Mouse (Mus musculus) forebrain, embryonic 12.5 days (tissue): ENCODE results near the gene Vps33a. TPM values are rescaled to one million over a fixed set of nuclear protein-coding genes. Genes with fewer than 3 reads are reported as not detected.

Experiments used
- ATAC-seq: fragments of 200-750 bp; cut with Nextera tagmentation; 2 replicates; pipeline ENCODE4 v1.8.0; 2017; ENCODE audit warnings: moderate TSS enrichment; ENCODE audit not compliant: low FRiP score
- H3K27ac ChIP-seq: fragments of 300-500 bp; sonication (generic); 2 replicates; pipeline ENCODE4 v1.5.1; 2016; ENCODE audit warnings: mild to moderate bottlenecking
- H3K27me3 ChIP-seq: fragments of 300-500 bp; sonication (generic); 2 replicates; pipeline ENCODE4 v1.6.1; 2016; ENCODE audit warnings: mild to moderate bottlenecking
- H3K36me3 ChIP-seq: fragments of 300-500 bp; sonication (generic); replicated peaks from 2 replicates; pipeline ENCODE4 v1.6.1; 2016; ENCODE audit warnings: mild to moderate bottlenecking
- H3K4me1 ChIP-seq: fragments of 300-500 bp; sonication (generic); 2 replicates; pipeline ENCODE4 v1.6.1; 2016
- H3K4me2 ChIP-seq: fragments of 300-500 bp; sonication (generic); 2 replicates; pipeline ENCODE4 v1.6.1; 2016; ENCODE audit warnings: mild to moderate bottlenecking, moderate library complexity
- H3K4me3 ChIP-seq: fragments of 300-500 bp; sonication (generic); replicated peaks from 2 replicates; pipeline ENCODE4 v1.5.1; 2016; ENCODE audit warnings: mild to moderate bottlenecking
- H3K9ac ChIP-seq: fragments of 300-500 bp; sonication (generic); 2 replicates; pipeline ENCODE4 v1.6.1; 2016; ENCODE audit warnings: mild to moderate bottlenecking
- H3K9me3 ChIP-seq: fragments of 300-500 bp; sonication (generic); 2 replicates; pipeline ENCODE4 v1.6.1; 2016
- WGBS: fragments of 180-500 bp; shearing (Covaris S2); methylation state at CpG from one replicate; pipeline ENCODE4 v1.1.7; 2016; 5-methylcytosine and 5-hydroxymethylcytosine counted together
- polyA plus RNA-seq: library from polyadenylated mRNA; unstranded; fragments of >200 nt; fragmentation: Nextera tagmentation; extraction: Ambion mirVana; gene quantifications from 2 replicates; pipeline ENCODE4 v1.2.1, GENCODE M21; 2016

Vps33a gene
- polyA plus RNA-seq, 1 experiment from 2014 or later, result 35.8 TPM

GRCm38 (mm10) chr5:123576696-123577095, 3.9 kb upstream of the Vps33a start:
- ATAC-seq, result no peak
- Histone ChIP-seq H3K9me3 (no peaks in the 10 kb centered on the region), H3K36me3 (peaks cover 38% of the 10 kb centered on the region), H3K27ac (no peak overlapping the region), H3K4me3 (no peak overlapping the region), H3K27me3 (no peaks in the 10 kb centered on the region), H3K4me1 (peaks cover 7% of the 10 kb centered on the region), H3K9ac (no peak overlapping the region), H3K4me2 (no peak overlapping the region)
- WGBS, result 89% methylated on average over 3 of the region's 3 CpGs

- no peak overlapping the region for H3K9ac ChIP-seq
- ATAC-seq, result 0 out of 2 replicates have a peak, but pooled peaks have one; percentile 9
- peaks cover 12% of the 10 kb centered on the region for H3K4me1 ChIP-seq
- H3K36me3 ChIP-seq, result peaks cover 23% of the 10 kb centered on the region
- H3K9me3 ChIP-seq, result no peaks in the 10 kb centered on the region
- 67% methylated on average over 8 of the region's 8 CpGs for WGBS
- no peaks in the 10 kb centered on the region for H3K27me3 ChIP-seq
- H3K27ac ChIP-seq, result no peak overlapping the region
- peak overlapping the region; percentile 95; the same call in 1 of the 2 replicates for H3K4me3 ChIP-seq
- peak overlapping the region; percentile 91 for H3K4me2 ChIP-seq
Measured at GRCm38 (mm10) chr5:123573362-123573761, 524 bp upstream of the Vps33a start.

- H3K9me3 ChIP-seq, result no peaks in the 10 kb centered on the region
- no peaks in the 10 kb centered on the region for H3K4me1 ChIP-seq
- H3K27ac ChIP-seq, result no peak overlapping the region
- peaks cover 88% of the 10 kb centered on the region for H3K36me3 ChIP-seq
- 95% methylated on average over 11 of the region's 11 CpGs for WGBS
- no peaks in the 10 kb centered on the region for H3K27me3 ChIP-seq
- H3K4me2 ChIP-seq, result no peak overlapping the region
- H3K4me3 ChIP-seq, result no peak overlapping the region
- H3K9ac ChIP-seq, result no peak overlapping the region
- no peak for ATAC-seq
Measured at GRCm38 (mm10) chr5:123561128-123561527, 11.7 kb downstream of the Vps33a start.

- H3K4me3 ChIP-seq, result no peak overlapping the region
- no peaks in the 10 kb centered on the region for H3K9me3 ChIP-seq
- no peaks in the 10 kb centered on the region for H3K27me3 ChIP-seq
- no peaks in the 10 kb centered on the region for H3K4me1 ChIP-seq
- no peak overlapping the region for H3K27ac ChIP-seq
- no peak overlapping the region for H3K9ac ChIP-seq
- WGBS, result 93% methylated on average over 8 of the region's 8 CpGs
- no peak for ATAC-seq
- H3K4me2 ChIP-seq, result no peak overlapping the region
- peaks cover 82% of the 10 kb centered on the region for H3K36me3 ChIP-seq
Measured at GRCm38 (mm10) chr5:123559588-123559987, 13.2 kb downstream of the Vps33a start.

- no peaks in the 10 kb centered on the region for H3K9me3 ChIP-seq
- WGBS, result 72% methylated on average over 2 of the region's 2 CpGs
- no peak overlapping the region for H3K9ac ChIP-seq
- no peak overlapping the region for H3K27ac ChIP-seq
- no peak overlapping the region for H3K4me2 ChIP-seq
- H3K4me1 ChIP-seq, result no peaks in the 10 kb centered on the region
- no peak overlapping the region for H3K4me3 ChIP-seq
- H3K36me3 ChIP-seq, result peaks cover 55% of the 10 kb centered on the region
- H3K27me3 ChIP-seq, result no peaks in the 10 kb centered on the region
- ATAC-seq, result no peak
Measured at GRCm38 (mm10) chr5:123556451-123556850, 16.4 kb downstream of the Vps33a start.

GRCm38 (mm10) chr5:123555693-123556092, 17.1 kb downstream of the Vps33a start:
- Histone ChIP-seq H3K9ac (no peak overlapping the region), H3K4me3 (no peak overlapping the region), H3K4me1 (no peaks in the 10 kb centered on the region), H3K36me3 (peaks cover 48% of the 10 kb centered on the region), H3K27ac (no peak overlapping the region), H3K27me3 (no peaks in the 10 kb centered on the region), H3K9me3 (no peaks in the 10 kb centered on the region), H3K4me2 (no peak overlapping the region)
- WGBS, result 90% methylated on average over 7 of the region's 7 CpGs
- no peak for ATAC-seq

- WGBS, result 92% methylated on average over 10 of the region's 10 CpGs
- Histone ChIP-seq H3K27me3 (no peaks in the 10 kb centered on the region), H3K4me2 (no peak overlapping the region), H3K27ac (no peak overlapping the region), H3K4me3 (no peak overlapping the region), H3K9me3 (no peaks in the 10 kb centered on the region), H3K9ac (no peak overlapping the region), H3K4me1 (no peaks in the 10 kb centered on the region), H3K36me3 (peaks cover 82% of the 10 kb centered on the region)
- no peak for ATAC-seq
Measured at GRCm38 (mm10) chr5:123533801-123534200, 39.0 kb downstream of the Vps33a start.

DNA sequence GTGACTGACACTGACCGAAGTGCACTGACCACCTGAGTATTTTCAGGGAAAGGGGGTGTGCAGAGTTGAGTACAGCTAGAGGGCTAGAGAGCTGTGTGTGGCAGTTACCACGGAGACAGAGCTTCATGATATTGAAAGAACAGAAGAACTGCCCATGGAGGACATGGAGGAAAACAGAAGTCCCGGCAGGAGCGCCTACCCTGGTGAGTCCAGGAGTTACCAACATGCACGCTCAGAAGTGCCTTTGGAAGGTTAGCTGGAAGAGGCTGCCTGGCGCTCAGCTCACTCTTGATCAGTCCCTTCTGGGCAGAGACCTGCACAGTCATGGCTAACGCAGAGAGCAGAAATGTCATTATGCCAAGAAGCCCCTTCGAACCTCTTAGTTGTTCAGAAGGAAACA, 42.8 kb downstream of the Vps33a start:
- 91% methylated on average over 8 of the region's 8 CpGs for WGBS
- H3K36me3 ChIP-seq, result peaks cover 71% of the 10 kb centered on the region
- no peaks in the 10 kb centered on the region for H3K27me3 ChIP-seq
- H3K4me3 ChIP-seq, result no peak overlapping the region
- no peak overlapping the region for H3K4me2 ChIP-seq
- H3K9ac ChIP-seq, result no peak overlapping the region
- no peak for ATAC-seq
- no peaks in the 10 kb centered on the region for H3K9me3 ChIP-seq
- no peaks in the 10 kb centered on the region for H3K4me1 ChIP-seq
- no peak overlapping the region for H3K27ac ChIP-seq

GRCm38 (mm10) chr5:123528641-123529040, 44.2 kb downstream of the Vps33a start:
- H3K4me2 ChIP-seq, result no peak overlapping the region
- no peaks in the 10 kb centered on the region for H3K9me3 ChIP-seq
- peaks cover 7% of the 10 kb centered on the region for H3K4me1 ChIP-seq
- H3K27me3 ChIP-seq, result no peaks in the 10 kb centered on the region
- H3K36me3 ChIP-seq, result peaks cover 58% of the 10 kb centered on the region
- no peak overlapping the region for H3K9ac ChIP-seq
- 81% methylated on average over 7 of the region's 7 CpGs for WGBS
- H3K4me3 ChIP-seq, result no peak overlapping the region
- H3K27ac ChIP-seq, result no peak overlapping the region
- no peak for ATAC-seq

DNA sequence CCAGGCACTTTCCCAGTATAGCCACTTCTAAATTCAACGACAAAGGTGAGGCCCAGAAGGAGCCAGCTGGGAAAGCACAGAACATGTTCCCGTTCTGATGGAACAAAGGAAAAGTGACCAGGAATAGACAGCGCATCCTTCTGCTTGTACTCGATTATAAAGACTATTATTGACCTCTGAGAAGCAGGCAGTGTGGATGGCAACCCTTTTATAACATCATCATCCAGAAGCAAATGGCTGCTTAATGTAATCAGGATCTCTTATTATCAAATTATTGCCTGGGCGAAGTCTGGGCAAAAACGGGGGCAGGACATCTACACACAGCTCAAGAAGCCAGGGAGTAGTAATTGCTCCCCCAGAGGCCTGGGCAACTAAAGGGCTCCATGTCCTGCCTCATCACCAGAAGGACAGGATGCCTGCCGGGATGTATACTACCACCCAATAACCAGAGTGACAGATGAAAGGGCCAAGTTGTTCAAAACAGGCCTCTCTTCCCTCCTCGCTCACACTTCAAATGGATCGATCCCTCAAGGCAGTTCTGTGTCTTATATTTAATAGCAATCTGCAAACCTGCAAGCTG, 46.8 kb downstream of the Vps33a start:
- Histone ChIP-seq H3K4me2 (no peak overlapping the region), H3K9ac (no peak overlapping the region), H3K4me1 (peaks cover 32% of the 10 kb centered on the region), H3K27ac (no peak overlapping the region), H3K4me3 (no peak overlapping the region), H3K9me3 (no peaks in the 10 kb centered on the region), H3K36me3 (peaks cover 31% of the 10 kb centered on the region), H3K27me3 (no peaks in the 10 kb centered on the region)
- ATAC-seq, result no peak
- 92% methylated on average over 9 of the region's 9 CpGs for WGBS

GRCm38 (mm10) chr5:123525281-123525680, 47.6 kb downstream of the Vps33a start, which contains the start of gene Gm49027:
TSS of gene Gm49027 (minus strand) at chr5:123525488.
- no peak for ATAC-seq
- Histone ChIP-seq H3K9me3 (no peaks in the 10 kb centered on the region), H3K27me3 (no peaks in the 10 kb centered on the region), H3K4me1 (peaks cover 32% of the 10 kb centered on the region), H3K4me3 (peak within 1 kb of the TSS; percentile 93), H3K4me2 (peak within 1 kb of the TSS; percentile 86), H3K9ac (peak within 1 kb of the TSS; percentile 59), H3K27ac (peak within 1 kb of the TSS; percentile 47; the same call in 1 of the 2 replicates), H3K36me3 (peaks cover 24% of the 10 kb centered on the region)
- 87% methylated on average over 7 of the region's 7 CpGs for WGBS

DNA sequence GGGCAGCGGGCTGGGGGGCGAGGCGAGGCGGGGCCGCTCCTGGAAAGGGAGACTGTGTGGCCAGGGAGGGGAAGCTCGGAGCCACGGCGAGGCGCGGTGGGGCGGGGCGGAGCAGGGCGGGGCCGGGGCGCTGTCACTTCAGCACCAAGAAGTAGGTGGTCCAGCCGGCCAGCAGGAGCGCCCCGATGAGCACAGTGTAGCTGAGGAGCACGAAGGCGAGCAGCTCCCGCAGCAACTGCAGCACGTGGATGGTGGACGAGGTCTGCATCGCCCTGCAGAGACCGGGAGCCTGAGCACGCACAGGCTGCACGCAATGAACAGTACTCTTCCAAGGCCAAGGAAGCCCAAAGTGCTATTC, 48.5 kb downstream of the Vps33a start:
- Histone ChIP-seq H3K36me3 (peaks cover 22% of the 10 kb centered on the region), H3K9me3 (no peaks in the 10 kb centered on the region), H3K9ac (peak overlapping the region; percentile 59), H3K27ac (peak overlapping the region; percentile 47; the same call in 1 of the 2 replicates), H3K4me1 (peaks cover 32% of the 10 kb centered on the region), H3K27me3 (no peaks in the 10 kb centered on the region), H3K4me3 (peak overlapping the region; percentile 93), H3K4me2 (peak overlapping the region; percentile 86)
- peak; percentile 94 for ATAC-seq
- WGBS, result 0% methylated on average over 23 of the region's 27 CpGs

DNA sequence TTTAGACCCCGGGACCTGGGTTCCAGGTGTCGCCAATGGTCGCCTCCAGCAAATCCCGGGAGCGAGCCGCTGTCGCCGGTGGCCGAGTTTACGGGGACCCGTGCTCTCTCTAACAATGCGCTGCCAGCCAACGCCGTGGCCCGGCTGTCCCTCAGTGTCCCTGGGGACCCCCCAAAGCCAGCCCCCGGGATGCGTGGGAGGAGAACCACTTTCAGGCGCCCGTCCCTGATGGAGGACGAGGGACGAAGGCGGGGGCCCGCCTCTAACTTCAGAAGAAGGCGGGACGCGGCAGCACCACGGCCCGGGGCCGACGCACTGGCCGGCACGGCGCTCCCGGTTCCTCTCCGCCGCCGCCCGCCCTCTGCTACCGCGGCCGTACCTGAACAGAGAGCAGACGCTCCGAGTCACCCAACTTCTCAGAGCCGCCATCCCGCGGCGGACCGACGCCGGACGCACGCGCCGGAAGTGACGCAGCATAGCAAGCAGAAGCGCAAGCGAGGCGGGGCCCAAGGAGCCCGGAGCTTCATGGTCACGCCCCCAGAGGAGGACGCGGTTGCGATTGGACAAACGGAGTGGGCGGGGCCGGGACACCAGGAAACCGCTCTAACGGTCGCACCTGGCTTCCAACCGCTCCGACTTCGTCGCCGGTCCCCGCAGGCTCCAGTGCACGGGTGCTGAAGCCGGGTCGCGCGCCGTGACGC, 49.0 kb downstream of the Vps33a start, which contains the start of gene Diablo:
Diablo (minus strand) TSS at position 485 of the 701 bp plus-strand sequence.
- WGBS, result under 1% methylated on average over 82 of the region's 82 CpGs
- H3K9me3 ChIP-seq, result no peaks in the 10 kb centered on the region
- H3K27me3 ChIP-seq, result no peaks in the 10 kb centered on the region
- H3K27ac ChIP-seq, result peak within 1 kb of the TSS; percentile 65
- H3K4me3 ChIP-seq, result peak within 1 kb of the TSS; percentile 93
- peak within 1 kb of the TSS; percentile 86 for H3K4me2 ChIP-seq
- H3K4me1 ChIP-seq, result peaks cover 32% of the 10 kb centered on the region
- peak; percentile 98 for ATAC-seq
- peaks cover 22% of the 10 kb centered on the region for H3K36me3 ChIP-seq
- peak within 1 kb of the TSS; percentile 81 for H3K9ac ChIP-seq
